Mouse (Mus musculus): ENCODE measurements around the gene Skint4.

Gene Skint4

DNA sequence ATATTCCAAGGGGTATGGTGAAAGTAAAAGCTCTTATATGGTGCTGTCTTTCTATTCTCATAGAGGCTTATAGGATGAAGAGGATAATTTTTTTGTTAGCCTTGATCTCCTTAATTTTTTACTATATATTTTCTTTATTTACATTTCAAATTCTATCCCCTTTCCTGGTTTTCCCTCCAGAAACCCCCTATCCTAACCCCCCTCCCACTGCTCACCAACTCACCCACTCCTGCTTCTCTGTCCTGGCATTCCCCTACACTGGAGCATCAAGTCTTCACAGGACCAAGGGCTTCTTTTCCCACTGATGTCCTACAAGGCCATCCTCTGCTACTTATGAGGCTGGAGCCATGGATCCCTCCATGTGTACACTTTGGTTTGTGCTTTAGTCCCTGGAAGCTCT lies at the start of gene Skint4:
Gene Skint4, plus strand, starts transcription at position 301 of the 400 bp plus-strand sequence.
- no peak for DNase-seq (ENCODE audit: low spot score in 2 of 2)

All from spleen, postnatal 4 days (tissue).